Mouse (Mus musculus): ENCODE measurements around the gene Zbtb16. TPM values are rescaled to one million over a fixed set of nuclear protein-coding genes. Genes with fewer than 3 reads are reported as not detected.

The Zbtb16 gene
- total RNA-seq, 2 experiments from 2014 or later: 4.7 to 5.8 TPM

DNA sequence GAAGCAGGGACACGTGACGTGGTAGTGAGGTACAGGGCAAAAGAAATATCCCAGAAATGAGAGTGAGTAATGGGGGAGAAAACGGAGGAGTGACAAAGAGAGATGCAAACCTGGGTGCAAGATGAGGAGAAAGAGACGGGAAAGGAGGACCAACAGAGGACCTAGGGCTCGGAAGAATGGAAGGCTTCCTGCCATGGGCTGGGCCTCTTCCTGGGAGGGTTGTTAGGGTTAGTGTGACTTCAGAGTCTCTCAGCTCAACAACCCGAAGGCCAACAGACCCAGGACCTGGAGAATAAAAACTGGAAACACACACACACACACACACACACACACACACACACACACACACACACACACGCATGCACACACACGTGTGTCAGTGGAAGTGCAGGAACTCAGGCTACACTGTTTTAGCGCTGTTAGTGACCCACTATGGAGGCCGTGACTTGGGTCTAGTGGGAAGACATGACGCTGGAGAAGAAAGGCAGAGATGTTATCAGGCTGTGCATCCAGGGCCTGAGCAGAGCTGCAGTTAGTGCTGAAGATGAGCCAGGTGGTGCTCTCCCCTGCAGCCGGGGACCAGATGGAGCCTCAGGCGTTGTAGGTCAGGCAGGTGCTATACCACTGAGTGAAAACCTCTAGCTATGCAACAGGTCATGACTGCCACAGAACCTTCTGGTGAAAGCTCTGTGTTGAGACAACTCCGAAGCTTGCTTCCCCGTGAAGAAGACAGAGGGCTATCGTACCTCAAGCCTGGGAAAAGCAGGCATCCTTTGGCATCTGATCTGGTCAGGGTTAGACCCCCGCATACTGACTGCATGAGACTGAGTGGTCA is 186.0 kb downstream of the Zbtb16 start:
- ATAC-seq (replicated peaks; ENCODE audit: poor library complexity): no peak

DNA sequence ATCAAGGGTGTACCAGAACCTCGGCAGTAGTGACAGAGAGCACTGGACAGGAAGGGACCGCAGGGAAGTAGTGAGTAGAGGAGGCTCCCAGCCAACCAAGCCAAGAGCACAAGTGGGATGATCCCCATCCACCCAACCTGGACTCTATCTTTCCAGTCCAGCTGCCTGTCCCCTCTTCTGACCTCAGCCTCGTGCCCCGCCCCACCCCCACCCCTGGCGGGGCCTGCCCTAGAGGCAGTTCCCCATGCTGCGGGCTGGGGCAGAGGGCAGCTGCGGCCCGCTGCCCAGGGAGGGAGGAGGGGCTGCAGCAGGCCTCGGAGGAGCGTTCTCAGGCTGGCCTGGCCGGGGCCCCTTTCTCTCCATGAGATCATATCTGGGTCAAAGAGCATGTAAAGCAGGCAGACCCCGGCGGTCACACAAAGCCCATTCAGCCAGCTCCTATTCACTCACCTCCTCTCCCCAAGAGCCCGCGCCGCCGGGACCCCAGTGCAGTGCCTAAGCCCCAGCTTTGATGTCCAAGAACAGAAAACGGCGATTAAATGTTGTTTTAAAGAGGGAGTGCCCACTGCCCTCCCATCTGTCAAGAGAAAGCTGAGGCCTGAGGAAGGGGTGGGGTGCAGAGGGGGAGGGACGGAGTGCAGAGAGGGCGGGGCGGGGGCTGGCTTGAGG is 186.8 kb downstream of the Zbtb16 start:
- ATAC-seq (replicated peaks; ENCODE audit: poor library complexity): peak; percentile 35

DNA sequence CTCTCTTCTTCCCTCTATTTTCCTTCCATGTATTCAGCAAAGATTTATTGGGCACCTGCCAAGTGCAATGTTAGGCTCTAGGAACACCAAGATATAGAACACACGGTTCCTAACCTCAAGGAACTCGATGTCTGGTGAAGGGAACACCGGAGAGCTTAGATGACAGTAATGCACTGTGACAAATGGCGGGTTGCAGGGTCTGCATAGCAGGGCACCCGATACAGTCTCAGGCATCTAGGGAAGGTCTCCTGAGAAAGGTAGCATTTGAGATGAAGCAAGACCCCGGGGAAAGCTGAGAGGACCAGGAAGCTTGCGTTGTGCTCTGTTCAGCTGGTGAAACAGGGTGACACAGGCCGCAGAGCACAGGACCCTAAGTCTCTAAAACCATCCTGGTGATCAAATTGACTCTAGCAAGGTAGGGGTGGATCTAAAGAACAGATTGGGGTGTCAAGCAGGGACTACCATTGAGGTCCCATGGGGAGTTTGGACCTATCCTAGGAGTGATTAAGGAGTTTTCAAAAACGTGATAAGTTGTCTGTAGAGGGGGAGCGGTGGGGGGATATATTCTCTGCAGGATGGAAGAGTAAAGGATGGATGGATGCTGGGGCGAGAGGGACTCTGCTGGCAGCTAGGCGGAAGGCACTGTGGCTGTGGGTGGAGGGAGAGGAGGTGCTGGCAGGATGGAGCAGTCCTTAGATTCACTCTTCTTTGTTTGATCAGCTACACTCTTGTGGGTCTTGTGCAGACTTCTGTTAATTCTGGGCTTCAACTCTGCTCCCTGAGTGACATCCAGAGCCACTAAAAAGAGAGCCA is 187.5 kb downstream of the Zbtb16 start:
- no peak for ATAC-seq (replicated peaks; ENCODE audit: poor library complexity)

DNA sequence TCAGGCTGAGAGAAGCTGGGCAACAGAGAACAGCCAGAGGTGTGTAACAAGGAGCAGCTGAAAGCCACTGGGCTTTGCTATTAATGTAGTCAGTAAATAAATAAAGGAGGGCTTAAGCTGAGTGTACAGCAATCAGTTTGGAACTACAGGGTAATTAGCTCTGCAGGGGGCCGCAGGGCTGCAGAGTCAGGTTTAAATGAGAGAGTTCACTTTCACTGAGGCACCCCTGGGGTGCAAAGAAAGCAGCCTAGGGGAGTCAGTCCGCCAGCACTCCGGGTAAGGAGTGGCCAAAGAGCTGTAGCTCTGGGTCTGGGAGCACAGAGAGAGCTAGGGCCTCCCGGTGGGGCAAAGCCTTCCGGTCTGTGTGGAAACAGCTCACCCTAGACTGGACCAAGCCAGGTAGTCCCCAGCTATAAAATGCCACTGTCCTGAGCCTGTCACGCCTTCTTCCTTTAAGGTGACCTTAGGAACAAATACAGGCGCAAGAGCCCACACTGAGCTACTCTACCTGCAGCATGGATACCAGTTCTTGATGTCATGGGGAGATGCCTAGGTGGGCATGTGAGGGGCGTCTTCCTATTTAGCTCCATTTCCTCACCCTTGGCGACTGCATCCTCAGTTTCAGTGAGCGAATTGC is 188.3 kb downstream of the Zbtb16 start:
- no peak for ATAC-seq (replicated peaks; ENCODE audit: poor library complexity)

DNA sequence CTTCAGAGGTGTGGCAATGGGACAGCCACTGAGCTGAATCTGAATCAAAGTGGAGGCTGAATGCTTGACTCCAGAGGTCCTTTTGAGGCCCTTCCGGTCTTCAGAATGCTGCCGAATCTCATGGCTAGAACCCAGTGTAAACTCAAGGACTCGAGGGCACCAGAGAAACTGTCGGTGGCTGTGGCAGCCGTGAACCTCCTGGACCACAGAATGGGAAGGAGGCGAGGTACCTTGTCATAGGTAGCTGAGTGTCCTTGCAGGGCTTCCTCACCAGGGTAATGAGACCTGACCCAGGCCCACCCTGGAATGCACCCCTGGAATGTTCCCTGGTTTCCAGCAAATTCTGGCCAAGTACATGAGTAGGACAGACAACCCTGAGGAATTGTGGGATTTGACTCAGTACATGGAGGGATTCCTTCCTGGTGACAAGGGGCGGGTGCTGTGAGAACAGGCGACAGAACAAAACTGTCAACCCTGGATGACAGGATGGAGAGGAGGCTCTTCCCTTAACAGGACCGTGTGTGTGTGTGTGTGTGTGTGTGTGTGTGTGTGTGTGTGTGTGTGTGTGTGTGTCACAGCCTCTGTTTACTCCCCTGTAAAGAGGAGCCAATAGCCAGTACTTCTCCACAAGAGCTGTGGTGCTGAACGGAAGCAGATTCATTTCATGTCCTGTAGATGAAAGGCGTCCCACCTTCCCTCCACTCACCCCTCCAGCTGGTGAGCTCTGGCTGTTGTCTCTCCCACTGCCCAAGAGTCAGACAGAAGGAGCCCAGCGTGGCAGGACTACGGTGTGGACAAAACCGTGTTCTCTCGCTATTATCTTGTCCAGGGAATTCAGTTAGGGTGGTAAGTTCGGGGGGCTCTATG is 189.0 kb downstream of the Zbtb16 start:
- no peak for ATAC-seq (replicated peaks; ENCODE audit: poor library complexity)

DNA sequence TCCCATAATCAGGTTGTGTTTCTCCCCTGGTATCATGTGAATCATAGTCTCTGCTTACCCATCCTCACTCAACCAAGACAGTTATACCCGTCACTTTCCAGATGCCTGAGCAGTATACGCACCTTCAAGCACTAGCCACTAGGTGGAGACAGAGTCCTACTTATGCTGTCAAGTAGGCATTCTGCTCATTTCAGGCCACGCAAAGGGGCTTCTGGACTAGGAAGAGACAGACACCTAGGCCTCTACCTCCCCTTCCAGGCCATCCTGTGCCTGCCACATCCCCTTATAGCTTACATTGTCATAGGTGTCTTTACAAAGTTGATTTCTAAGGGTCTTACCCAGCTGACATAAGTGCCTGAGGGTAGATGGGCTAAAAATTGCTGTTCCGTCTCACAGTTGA is 189.8 kb downstream of the Zbtb16 start:
- peak; percentile 82 for ATAC-seq (replicated peaks; ENCODE audit: poor library complexity)

DNA sequence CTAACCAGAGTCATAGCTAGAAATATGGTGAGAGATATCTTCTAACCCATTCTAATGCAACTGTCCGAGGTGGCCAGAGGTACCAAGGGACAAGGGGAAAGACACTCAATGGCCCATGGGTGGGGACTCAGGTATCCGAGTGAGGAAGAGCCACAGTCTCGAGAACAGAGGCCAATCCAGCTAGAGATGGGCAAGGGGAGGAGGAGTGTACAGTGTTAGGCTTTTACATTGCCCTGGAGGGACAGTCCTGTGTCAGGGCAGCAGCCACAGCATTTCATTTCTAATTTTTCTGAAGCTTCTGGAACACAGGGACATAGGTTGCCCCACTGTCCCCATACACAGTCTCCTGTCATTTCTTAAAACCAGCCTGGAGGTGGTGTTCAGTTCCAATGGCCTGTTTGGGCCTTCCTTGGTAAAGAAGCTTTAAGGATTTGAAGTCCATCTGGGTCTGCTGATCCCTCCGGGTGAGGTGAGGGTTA is 190.3 kb downstream of the Zbtb16 start:
- no peak for ATAC-seq (replicated peaks; ENCODE audit: poor library complexity)

DNA sequence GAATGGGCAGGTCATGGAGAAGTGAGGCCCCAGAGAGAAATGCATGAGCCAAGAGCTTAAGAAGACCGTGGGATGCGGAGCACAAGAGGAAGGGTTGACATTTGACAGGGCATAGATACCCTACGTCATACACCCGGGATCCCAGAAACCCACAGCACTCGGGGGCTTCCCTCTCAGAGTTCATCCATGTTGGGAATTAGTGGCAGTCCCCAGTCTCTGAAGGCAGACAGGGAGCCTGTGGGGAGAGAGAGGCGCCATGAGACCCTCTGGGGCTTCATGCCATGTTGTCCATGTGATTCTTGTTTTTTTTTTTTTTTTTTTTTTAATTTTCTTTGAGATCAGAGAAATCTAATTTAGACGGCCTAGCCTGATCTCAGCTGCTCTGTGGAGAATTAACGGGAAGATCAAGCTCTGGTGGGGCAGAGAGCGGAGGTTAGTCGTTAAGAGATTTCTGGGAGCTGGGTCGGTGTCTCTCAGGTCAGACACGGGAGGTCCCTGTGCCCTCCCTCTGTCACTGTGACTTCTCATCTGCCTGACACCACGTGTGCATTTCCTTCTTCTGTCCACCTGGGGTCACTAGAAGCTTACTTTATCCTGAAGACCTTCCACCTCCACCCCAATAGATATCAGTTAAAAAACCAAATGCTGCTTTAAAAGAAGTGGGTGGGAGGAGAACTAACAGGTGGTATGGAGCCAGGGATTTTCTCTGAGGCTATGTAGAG is 190.9 kb downstream of the Zbtb16 start:
- peak; percentile 84 for ATAC-seq (replicated peaks; ENCODE audit: poor library complexity)

DNA sequence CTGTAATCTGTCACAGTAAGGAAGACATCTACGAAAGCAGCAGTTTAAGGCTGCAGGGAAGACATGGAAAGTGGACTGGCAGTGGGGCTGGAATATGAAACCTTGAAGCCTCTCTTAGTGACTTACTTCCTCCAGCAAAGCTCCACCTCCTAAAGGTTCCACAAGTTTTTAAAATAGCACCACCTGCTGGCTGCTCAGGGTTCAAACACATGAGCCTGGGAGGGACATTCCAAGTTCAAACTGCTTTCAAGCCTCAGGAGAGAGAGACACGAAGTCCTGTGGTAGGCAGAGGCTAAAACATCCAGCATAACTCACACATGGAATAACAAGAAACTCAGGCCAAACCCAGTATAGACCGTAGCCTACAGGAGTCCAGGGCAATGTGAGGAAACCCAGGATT is 191.6 kb downstream of the Zbtb16 start:
- no peak for ATAC-seq (replicated peaks; ENCODE audit: poor library complexity)

DNA sequence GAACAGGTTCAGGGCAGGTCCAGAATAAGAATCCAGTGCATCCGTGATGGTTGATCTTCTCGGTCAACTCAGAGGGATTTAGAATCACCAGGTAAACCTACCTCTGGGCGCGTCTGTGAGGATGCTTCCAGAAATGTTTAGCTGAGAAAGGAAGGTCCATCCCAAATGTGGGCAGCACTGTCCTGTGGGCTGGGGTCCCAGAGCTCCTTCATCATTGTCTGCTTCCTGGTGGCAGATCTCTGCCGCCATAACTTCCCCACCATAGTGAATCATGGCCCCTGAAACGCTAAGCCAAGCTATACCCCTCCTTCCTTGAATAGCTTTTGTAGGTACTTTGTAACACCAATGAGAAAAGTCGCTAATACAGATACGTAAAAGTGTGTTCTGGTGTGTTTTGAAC is 194.4 kb downstream of the Zbtb16 start:
- ATAC-seq (replicated peaks; ENCODE audit: poor library complexity): no peak

DNA sequence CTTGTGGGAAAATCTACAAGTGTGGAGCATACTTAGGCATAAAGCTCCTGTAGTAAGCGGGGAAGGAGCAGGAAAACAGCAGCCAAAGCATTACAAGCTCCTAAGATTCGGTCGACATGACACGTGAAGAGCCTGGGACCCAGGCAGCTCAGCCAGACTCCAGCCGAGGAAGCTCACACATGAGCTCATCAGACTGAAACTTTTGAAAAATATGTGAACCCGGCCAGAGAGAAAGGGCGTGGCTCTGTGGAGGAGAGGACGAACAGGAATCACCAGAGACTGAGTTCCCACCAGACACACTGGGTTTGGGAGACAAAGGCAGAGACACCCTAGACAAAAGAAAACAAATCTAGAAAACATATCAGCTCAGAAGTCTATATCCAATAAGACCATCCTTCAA is 195.1 kb downstream of the Zbtb16 start:
- ATAC-seq (replicated peaks; ENCODE audit: poor library complexity): no peak

DNA sequence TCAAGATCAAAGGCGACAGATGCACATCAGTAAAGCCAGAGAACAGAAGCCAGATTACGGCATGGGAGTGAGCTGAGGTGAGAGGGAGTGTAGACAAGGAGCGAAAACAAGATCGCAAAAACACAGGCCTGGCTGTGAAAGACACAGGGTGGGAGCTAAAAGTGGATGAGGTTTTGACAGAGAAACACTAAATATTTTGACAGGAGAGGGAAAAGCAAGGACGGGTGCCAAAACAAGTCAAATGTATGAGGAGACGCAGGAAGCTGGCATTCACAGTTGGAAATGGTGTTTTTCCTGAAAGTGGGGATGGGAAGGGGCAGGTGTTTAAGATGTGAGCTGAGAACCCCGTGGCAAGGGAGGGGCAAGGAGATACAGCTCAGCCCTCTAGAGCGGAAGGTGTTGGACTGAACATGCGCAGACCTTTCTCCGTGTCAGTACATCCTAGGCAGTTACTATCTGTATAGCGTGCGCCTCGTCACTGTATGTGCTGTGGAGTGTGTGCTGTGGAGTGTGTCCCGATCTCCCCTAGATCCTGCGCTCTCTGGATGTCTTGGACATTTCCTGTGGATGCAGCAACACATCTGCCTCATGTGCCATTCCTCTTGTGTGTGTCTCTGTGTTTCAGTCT is 197.7 kb downstream of the Zbtb16 start:
- ATAC-seq (replicated peaks; ENCODE audit: poor library complexity): no peak

DNA sequence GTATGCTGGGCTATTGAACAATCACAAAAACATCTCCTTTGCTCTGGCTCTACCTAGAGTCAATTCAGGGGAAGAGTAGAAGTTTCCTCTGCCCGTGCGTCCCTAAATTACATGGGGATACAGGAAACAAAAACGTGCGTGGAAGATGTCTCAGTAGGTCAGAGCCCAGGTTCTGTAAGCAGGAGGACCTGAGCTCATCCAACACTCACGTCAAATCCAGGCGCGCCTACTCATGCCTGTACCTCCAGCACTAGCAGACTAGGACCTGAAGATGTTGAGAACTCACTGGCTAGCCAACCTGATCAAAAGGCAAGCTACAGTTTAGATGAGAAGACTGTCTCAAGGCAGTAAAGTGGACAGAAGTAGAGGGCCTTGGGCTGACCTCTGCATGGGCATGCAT is 198.9 kb downstream of the Zbtb16 start:
- no peak for ATAC-seq (replicated peaks; ENCODE audit: poor library complexity)

DNA sequence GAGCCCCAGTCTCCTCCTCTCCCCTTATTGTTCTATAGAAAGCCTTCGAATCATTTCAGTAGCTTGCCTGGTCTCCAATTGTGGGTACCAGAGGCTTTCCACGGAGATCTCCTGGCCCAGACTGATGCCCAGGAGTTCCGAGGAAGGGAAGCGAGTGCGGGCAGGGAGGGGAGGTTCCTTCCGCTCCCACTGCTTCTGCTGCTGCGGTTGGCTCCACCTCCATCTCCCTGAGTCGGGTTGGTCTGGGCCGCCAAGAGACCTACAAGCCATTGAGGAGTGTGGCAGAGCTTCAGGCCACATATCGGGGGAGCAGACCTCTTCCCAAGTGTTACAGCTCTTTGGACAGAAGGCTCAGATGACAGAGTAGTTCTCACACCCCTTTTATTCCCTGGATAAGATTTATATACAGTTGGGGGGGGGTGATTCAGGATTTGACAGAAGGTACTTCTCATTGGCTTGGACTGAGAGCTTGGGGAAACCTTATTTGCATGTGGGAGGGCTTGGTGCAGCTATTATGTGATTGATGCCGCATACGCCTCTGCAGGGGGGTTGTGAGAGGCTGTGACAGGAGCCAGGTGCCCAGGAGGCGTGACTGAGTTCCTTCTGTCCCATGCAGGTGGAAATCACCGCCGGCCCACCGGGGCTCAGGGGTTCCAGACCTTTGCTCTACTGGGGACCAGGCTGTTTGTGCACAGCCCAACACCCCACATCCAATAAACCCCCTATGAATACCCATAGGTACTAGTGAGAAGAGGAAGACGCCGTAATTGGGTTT is 200.3 kb downstream of the Zbtb16 start:
- ATAC-seq (replicated peaks; ENCODE audit: poor library complexity): no peak

DNA sequence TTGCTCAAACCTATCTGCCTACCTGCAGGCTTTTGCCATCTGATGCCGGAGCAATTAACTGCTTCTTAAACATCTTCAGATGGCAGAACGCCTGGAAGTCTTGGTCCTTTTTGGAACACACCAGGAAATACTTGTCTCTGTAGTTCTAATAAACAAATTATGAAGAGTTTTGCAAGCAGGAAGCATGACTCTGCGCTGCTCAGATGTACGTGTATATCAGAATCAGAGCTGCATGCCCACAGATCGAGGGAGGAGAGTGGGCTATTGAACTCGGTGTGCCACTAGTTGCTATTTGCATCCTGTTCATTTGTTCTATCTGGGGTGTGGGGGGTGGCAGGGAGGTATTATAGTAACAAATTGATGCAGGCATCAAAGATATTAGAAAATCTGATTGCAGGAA is 202.9 kb downstream of the Zbtb16 start:
- ATAC-seq (replicated peaks; ENCODE audit: poor library complexity): no peak

DNA sequence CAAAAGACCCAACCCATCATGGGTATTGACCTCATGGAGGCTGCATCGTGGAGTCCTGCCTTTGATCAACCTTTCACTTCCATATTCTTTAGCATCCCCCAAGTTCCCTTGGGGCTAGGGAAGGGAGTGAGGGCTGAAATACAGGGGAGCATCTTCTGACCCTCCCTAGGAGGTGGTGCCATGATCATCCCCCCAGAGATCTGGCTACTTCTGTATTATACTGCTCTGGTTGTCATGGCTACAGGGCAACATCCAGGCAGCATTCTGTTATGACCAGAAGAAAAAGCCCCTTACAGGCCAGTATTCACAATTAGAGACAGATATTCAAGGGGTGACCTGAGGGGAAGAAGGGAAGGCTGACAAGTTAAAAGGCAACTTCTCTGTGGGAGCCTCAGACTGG is 216.8 kb downstream of the Zbtb16 start:
- no peak for ATAC-seq (replicated peaks; ENCODE audit: poor library complexity)

DNA sequence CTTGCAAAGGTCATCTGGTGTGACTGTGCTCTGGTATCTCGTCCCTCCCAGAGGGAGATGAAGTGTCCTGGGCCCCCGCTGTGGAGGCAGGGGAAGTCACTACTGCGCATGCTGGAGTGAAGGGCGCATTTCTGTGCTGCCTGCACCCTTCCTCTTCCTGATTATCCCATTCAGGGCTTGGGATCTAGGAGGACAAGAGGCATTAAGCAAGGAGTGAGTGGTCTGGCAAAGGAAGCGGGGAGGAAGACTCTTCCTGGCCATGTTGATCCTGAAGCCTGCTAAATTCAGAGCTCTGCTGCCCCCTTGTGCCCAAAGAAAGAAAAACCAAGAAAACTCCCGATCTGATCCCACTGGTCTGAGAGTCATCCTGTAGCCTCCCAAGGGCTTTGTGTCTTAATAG is 217.4 kb downstream of the Zbtb16 start:
- peak; percentile 78 for ATAC-seq (replicated peaks; ENCODE audit: poor library complexity)

DNA sequence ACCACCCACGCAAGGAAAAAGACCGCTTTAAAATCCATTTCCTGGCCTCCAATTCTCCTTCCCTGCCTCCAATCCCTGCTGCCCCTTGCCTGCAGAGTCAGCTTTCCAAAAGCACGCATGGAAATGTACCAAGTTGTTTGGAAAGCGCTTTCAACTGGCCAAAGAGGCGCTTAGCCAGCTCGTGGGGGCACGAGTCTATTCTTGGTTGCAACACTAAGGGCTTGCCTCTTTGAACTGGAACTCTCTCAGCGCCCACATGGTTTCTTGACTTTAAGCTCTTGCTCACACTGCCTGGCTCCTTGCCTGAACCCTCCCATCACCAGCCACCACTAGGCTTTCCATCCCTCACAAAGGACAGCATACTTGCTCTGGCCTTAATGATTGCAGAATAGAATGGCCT is 217.9 kb downstream of the Zbtb16 start:
- no peak for ATAC-seq (replicated peaks; ENCODE audit: poor library complexity)
